Mouse (Mus musculus) MEL (cell line): ENCODE results near the gene Map4. TPM values are rescaled to one million over a fixed set of nuclear protein-coding genes. Genes with fewer than 3 reads are reported as not detected.
A peak's percentile ranks its signal among the peaks of the same experiment; 100 is the strongest.

Experiments used
- DNase-seq: peaks from one replicate; pipeline ENCODE4 v3.0.0; 2011; ENCODE audit warnings: low read depth, low spot score
- H3K27ac ChIP-seq: 2 replicates; pipeline ENCODE4 v1.5.1; 2012; ENCODE audit warnings: low read depth, mild to moderate bottlenecking, control low read depth, low read length, moderate library complexity; ENCODE audit not compliant: control insufficient read depth
- H3K27me3 ChIP-seq, 2 experiments: fragments of 150-350 bp in 1 of 2; sonication (generic) in 1 of 2; 2 replicates each; pipeline ENCODE4 v1.6.1; 2012; ENCODE audit warnings: low read length in 2 of 2, mild to moderate bottlenecking in 2 of 2, improper control_type of control experiment in 1 of 2, moderate library complexity in 1 of 2; ENCODE audit not compliant: insufficient read depth in 2 of 2, control insufficient read depth in 1 of 2
- H3K36me3 ChIP-seq, 2 experiments: 2 replicates each; pipeline ENCODE4 v1.6.1; 2012 to 2014; ENCODE audit warnings: low read length in 2 of 2, improper control_type of control experiment in 1 of 2, inconsistent platforms in 1 of 2, mild to moderate bottlenecking in 1 of 2; ENCODE audit not compliant: insufficient read depth in 2 of 2, control insufficient read depth in 1 of 2
- H3K4me1 ChIP-seq, 2 experiments: fragments of 150-350 bp in 1 of 2; sonication (generic) in 1 of 2; 2 replicates each; pipeline ENCODE4 v1.6.1; 2012; ENCODE audit warnings: low read length in 2 of 2, improper control_type of control experiment in 1 of 2, mild to moderate bottlenecking in 1 of 2; ENCODE audit not compliant: insufficient read depth in 2 of 2, control insufficient read depth in 1 of 2
- H3K4me3 ChIP-seq, 2 experiments: fragments of 150-350 bp in 1 of 2; sonication (generic) in 1 of 2; 2 replicates each; pipeline ENCODE4 v1.5.1; 2012; ENCODE audit warnings: low read depth in 2 of 2, low read length in 2 of 2, mild to moderate bottlenecking in 2 of 2, moderate library complexity in 2 of 2, control low read depth in 1 of 2, improper control_type of control experiment in 1 of 2; ENCODE audit not compliant: control insufficient read depth in 1 of 2, insufficient read depth in 1 of 2
- H3K79me2 ChIP-seq: 2 replicates; pipeline ENCODE4 v1.6.1; 2012; ENCODE audit warnings: mild to moderate bottlenecking, low read length, moderate library complexity; ENCODE audit not compliant: control insufficient read depth, poor library complexity, insufficient read depth
- H3K9ac ChIP-seq: 2 replicates; pipeline ENCODE4 v1.6.1; 2012; ENCODE audit warnings: low read depth, mild to moderate bottlenecking, control low read depth, low read length, moderate library complexity; ENCODE audit not compliant: control insufficient read depth, poor library complexity, severe bottlenecking
- H3K9me3 ChIP-seq: fragments of 150-350 bp; sonication (generic); replicated peaks from 2 replicates; pipeline ENCODE4 v1.6.1; 2012; ENCODE audit warnings: mild to moderate bottlenecking, low read length, improper control_type of control experiment, moderate library complexity; ENCODE audit not compliant: insufficient read depth
- CHD1 ChIP-seq: IDR thresholded peaks from 2 replicates; pipeline ENCODE4 v1.6.1; 2012; ENCODE audit warnings: low read depth, mild to moderate bottlenecking, inconsistent platforms, low read length, improper control_type of control experiment
- CTCF ChIP-seq, 3 experiments: IDR thresholded peaks in 2 of 3; conservative IDR thresholded peaks in 1 of 3; 2 replicates each; pipeline ENCODE4 v1.5.1; 2011 to 2012; ENCODE audit warnings: low read length in 3 of 3, low read depth in 2 of 3, mild to moderate bottlenecking in 2 of 3, improper control_type of control experiment in 1 of 3, inconsistent platforms in 1 of 3, mixed read lengths in 1 of 3, moderate library complexity in 1 of 3; ENCODE audit not compliant: control insufficient read depth in 1 of 3, insufficient read depth in 1 of 3, poor library complexity in 1 of 3, severe bottlenecking in 1 of 3
- GATA1 ChIP-seq: IDR thresholded peaks from 2 replicates; pipeline ENCODE4 v1.6.1; 2011; ENCODE audit warnings: low read depth, low read length, improper control_type of control experiment
- JUND ChIP-seq: IDR thresholded peaks from 2 replicates; pipeline ENCODE4 v1.6.1; 2011; ENCODE audit warnings: low read depth, mild to moderate bottlenecking, improper control_type of control experiment, low read length
- MXI1 ChIP-seq: IDR thresholded peaks from 2 replicates; pipeline ENCODE4 v1.6.1; 2011; ENCODE audit warnings: mild to moderate bottlenecking, low read depth, low read length, improper control_type of control experiment
- NRF1 ChIP-seq: IDR thresholded peaks from 2 replicates; pipeline ENCODE4 v1.6.1; 2014; ENCODE audit warnings: low read depth, mild to moderate bottlenecking, inconsistent platforms, low read length, improper control_type of control experiment, moderate library complexity; ENCODE audit not compliant: poor library complexity, insufficient read depth, severe bottlenecking
- POLR2AphosphoS2 ChIP-seq: IDR thresholded peaks from 2 replicates; pipeline ENCODE4 v1.6.1; 2011; ENCODE audit warnings: low read length, improper control_type of control experiment
- TAL1 ChIP-seq: IDR thresholded peaks from 2 replicates; pipeline ENCODE4 v1.6.1; 2012; ENCODE audit warnings: mild to moderate bottlenecking, inconsistent platforms, low read length, moderate library complexity, mixed read lengths
- ZMIZ1 ChIP-seq: IDR thresholded peaks from 2 replicates; pipeline ENCODE4 v1.6.1; 2012; ENCODE audit warnings: low read depth, mild to moderate bottlenecking, inconsistent platforms, low read length, improper control_type of control experiment, moderate library complexity
- ZNF384 ChIP-seq: IDR thresholded peaks from 2 replicates; pipeline ENCODE4 v1.6.1; 2012; ENCODE audit warnings: low read depth, mild to moderate bottlenecking, inconsistent platforms, low read length, improper control_type of control experiment
- polyA plus RNA-seq, 2 experiments: library from polyadenylated mRNA; stranded (reverse) in 1 of 2; unstranded in 1 of 2; fragments of >175 nt in 1 of 2; fragments of >200 nt in 1 of 2; gene quantifications; 2 replicates each; pipeline versions ENCODE4 v1.2.1 to v1.2.4; 2012; ENCODE audit warnings: low replicate concordance in 2 of 2, low read depth in 1 of 2; ENCODE audit not compliant: insufficient read length in 2 of 2, insufficient read depth in 1 of 2, missing spikeins in 1 of 2
- total RNA-seq: library from RNA; depleted of rRNA; stranded (reverse); fragments of 300-350 nt; gene quantifications from 2 replicates; pipeline ENCODE4 v1.2.3, GENCODE M21; 2012

Map4 gene
- total and polyA plus RNA-seq, 3 experiments = 14.5 to 47.8 TPM; not detected in 1

- Histone ChIP-seq H3K36me3 (peaks cover 0 to 9% of the 10 kb centered on the region in 2 experiments; a peak in 1 of 4 replicates), H3K27ac (no peak overlapping the region), H3K9me3 (no peaks in the 10 kb centered on the region), H3K4me3 (no peak overlapping the region), H3K9ac (no peak overlapping the region), H3K4me1 (no peaks in the 10 kb centered on the region), H3K27me3 (no peaks in the 10 kb centered on the region), H3K79me2 (no peaks in the 10 kb centered on the region)
- DNase-seq = no peak
- TF ChIP-seq ZNF384 (peak; percentile 76), CHD1 (no peak)
These were observed 34.8 kb upstream of the Map4 start for GRCm38 (mm10) chr9:109896253-109897150.

GRCm38 (mm10) chr9:109898027-109898426 is 33.2 kb upstream of the Map4 start:
- H3K9me3 ChIP-seq = no peaks in the 10 kb centered on the region
- no peaks in the 10 kb centered on the region for H3K27me3 ChIP-seq
- H3K36me3 ChIP-seq = 0 out of 4 replicates have a peak, but pooled peaks cover 0 to 4% of the 10 kb centered on the region in 2 experiments
- no peak overlapping the region for H3K9ac ChIP-seq
- TF ChIP-seq MXI1 (no peak), GATA1 (no peak), POLR2AphosphoS2 (peak; percentile 59; the same call in 1 of the 2 replicates)
- no peaks in the 10 kb centered on the region for H3K4me1 ChIP-seq
- H3K4me3 ChIP-seq = no peak overlapping the region
- no peaks in the 10 kb centered on the region for H3K79me2 ChIP-seq
- H3K27ac ChIP-seq = no peak overlapping the region
- DNase-seq = no peak

- Histone ChIP-seq H3K4me1 (no peaks in the 10 kb centered on the region), H3K27me3 (no peaks in the 10 kb centered on the region), H3K9ac (no peak overlapping the region), H3K79me2 (no peaks in the 10 kb centered on the region), H3K27ac (no peak overlapping the region), H3K4me3 (no peak overlapping the region), H3K36me3 (0 out of 4 replicates have a peak, but pooled peaks cover 0 to 2% of the 10 kb centered on the region in 2 experiments), H3K9me3 (no peaks in the 10 kb centered on the region)
- no peak for TF ChIP-seq CTCF (IDR thresholded peaks at IDR 0.05 in 2 of 3, conservative IDR thresholded peaks at IDR 0.05 in 1 of 3; ENCODE audit: control insufficient read depth in 1 of 3, insufficient read depth in 1 of 3, low read depth in 2 of 3, low read length in 3 of 3, poor library complexity in 1 of 3, severe bottlenecking in 1 of 3)
- no peak for TF ChIP-seq POLR2AphosphoS2
- no peak for TF ChIP-seq NRF1
- TF ChIP-seq TAL1 = no peak
- no peak for TF ChIP-seq ZMIZ1
- no peak for TF ChIP-seq JUND
- DNase-seq = no peak
These were observed 31.9 kb upstream of the Map4 start for GRCm38 (mm10) chr9:109899361-109899760.
